Mouse (Mus musculus): ENCODE data around the gene Tex38.

Tex38 gene

DNA sequence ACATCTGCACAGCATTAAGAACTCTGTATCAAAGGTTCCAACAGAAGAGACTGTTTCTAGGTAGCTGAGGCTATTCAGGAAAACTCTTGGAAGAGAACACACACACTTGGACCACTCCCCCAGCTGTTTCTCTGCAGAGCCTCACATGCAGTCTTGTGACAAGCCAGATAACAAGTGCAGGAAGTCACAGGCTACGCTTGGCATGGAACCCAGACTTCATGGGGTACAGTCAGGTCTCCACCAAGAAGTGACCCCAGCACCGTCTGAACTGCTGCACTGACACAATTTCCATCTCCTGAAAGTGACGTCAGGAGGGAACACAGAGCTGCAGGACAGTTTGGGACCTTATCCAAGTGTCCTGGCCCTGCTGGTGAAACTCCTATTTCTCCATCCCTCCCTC lies 41.1 kb upstream of the Tex38 start:
- Histone ChIP-seq H3K27me3 (ENCODE audit: insufficient read depth, low read length) (peaks cover under 1% of the 10 kb centered on the region; the same call in 1 of the 2 replicates), H3K36me3 (ENCODE audit: insufficient read depth, low read length) (peaks cover 9% of the 10 kb centered on the region), H3K4me1 (replicated peaks; ENCODE audit: low read depth, low read length) (peaks cover 40% of the 10 kb centered on the region), H3K9me3 (ENCODE audit: low read length) (no peaks in the 10 kb centered on the region), H3K4me3 (replicated peaks; ENCODE audit: low read length) (no peak overlapping the region)
- TF ChIP-seq NANOG (IDR thresholded peaks at IDR 0.05; ENCODE audit: borderline replicate concordance, low read length) (no peak), CTCF (conservative IDR thresholded peaks at IDR 0.05; ENCODE audit: low read length) (no peak), POU5F1 (IDR thresholded peaks at IDR 0.05; ENCODE audit: borderline replicate concordance, low read length) (no peak)

DNA sequence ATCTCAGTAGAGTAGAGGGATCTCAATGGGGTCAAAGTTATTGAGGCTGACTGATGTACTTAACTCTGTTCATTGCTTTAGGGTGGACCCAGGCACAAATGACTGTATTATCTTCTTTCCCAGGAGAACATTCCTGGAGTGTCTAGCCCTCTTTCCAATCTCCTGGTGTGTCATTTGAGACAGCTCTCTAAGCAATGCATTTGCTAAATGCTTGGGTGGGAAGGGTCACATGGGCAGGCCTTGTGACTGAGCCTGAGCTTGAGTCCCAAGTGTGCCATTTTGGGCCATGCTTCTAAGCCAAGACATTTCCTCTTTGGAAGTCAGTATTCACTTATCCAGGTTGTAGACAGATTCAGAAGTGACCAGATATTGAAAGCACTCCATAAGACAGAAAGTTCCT lies 40.6 kb upstream of the Tex38 start:
- Histone ChIP-seq H3K4me3 (replicated peaks; ENCODE audit: low read length) (no peak overlapping the region), H3K27me3 (ENCODE audit: insufficient read depth, low read length) (no peaks in the 10 kb centered on the region), H3K4me1 (replicated peaks; ENCODE audit: low read depth, low read length) (peaks cover 35% of the 10 kb centered on the region), H3K9me3 (ENCODE audit: low read length) (no peaks in the 10 kb centered on the region), H3K36me3 (ENCODE audit: insufficient read depth, low read length) (peaks cover 13% of the 10 kb centered on the region)
- TF ChIP-seq POU5F1 (IDR thresholded peaks at IDR 0.05; ENCODE audit: borderline replicate concordance, low read length): no peak

DNA sequence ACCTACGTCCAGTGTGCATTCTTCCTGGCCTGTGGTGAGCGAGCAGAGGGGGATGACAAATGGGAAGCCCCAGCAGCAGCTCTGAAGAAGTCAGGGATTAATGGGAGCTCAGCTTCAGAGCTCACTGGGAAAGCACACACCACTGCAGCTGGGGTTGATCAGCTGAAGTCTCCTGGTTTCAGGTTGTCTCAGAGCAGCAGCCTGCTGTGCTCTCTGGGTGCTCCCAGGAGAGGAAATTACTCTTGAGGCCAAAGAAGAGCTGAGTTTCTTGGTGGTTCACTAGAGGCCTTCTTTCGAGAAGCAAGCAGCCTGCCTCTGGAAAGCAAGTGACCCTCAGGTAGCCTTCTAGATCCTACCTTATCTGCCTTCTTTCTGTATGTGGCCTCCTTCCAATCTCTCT lies 40.1 kb upstream of the Tex38 start:
- Histone ChIP-seq H3K36me3 (ENCODE audit: insufficient read depth, low read length) (peaks cover 18% of the 10 kb centered on the region), H3K4me1 (replicated peaks; ENCODE audit: low read depth, low read length) (peaks cover 33% of the 10 kb centered on the region), H3K27me3 (ENCODE audit: insufficient read depth, low read length) (no peaks in the 10 kb centered on the region), H3K4me3 (replicated peaks; ENCODE audit: low read length) (no peak overlapping the region), H3K9me3 (ENCODE audit: low read length) (no peaks in the 10 kb centered on the region)
- TF ChIP-seq NANOG (IDR thresholded peaks at IDR 0.05; ENCODE audit: borderline replicate concordance, low read length) (no peak), POU5F1 (IDR thresholded peaks at IDR 0.05; ENCODE audit: borderline replicate concordance, low read length) (no peak), CTCF (conservative IDR thresholded peaks at IDR 0.05; ENCODE audit: low read length) (no peak)

DNA sequence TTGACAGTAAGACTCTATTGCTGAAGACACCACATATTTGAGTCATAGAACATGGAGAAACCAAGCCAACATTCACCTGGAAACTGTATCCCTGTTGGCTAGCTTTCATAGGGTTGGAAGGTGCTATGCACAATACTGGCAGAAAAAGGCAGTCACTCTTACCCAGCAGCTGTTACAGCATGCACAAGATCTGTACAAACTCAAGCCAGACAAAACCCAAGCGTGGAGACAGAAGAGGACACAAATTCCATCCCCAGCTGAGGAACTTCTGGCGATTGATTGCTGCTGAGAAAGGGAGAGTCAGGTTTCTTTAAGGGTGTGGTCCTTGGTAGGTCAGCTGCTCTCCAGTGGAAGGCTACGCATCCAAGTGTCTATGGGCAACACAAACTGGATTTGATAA lies 39.4 kb upstream of the Tex38 start:
- Histone ChIP-seq H3K36me3 (ENCODE audit: insufficient read depth, low read length) (peaks cover 26% of the 10 kb centered on the region), H3K4me3 (replicated peaks; ENCODE audit: low read length) (no peak overlapping the region), H3K9me3 (ENCODE audit: low read length) (no peaks in the 10 kb centered on the region), H3K27me3 (ENCODE audit: insufficient read depth, low read length) (no peaks in the 10 kb centered on the region), H3K4me1 (replicated peaks; ENCODE audit: low read depth, low read length) (peaks cover 33% of the 10 kb centered on the region)
- no peak for TF ChIP-seq NANOG (IDR thresholded peaks at IDR 0.05; ENCODE audit: borderline replicate concordance, low read length)
- no peak for TF ChIP-seq CTCF (conservative IDR thresholded peaks at IDR 0.05; ENCODE audit: low read length)
- TF ChIP-seq POU5F1 (IDR thresholded peaks at IDR 0.05; ENCODE audit: borderline replicate concordance, low read length): no peak

DNA sequence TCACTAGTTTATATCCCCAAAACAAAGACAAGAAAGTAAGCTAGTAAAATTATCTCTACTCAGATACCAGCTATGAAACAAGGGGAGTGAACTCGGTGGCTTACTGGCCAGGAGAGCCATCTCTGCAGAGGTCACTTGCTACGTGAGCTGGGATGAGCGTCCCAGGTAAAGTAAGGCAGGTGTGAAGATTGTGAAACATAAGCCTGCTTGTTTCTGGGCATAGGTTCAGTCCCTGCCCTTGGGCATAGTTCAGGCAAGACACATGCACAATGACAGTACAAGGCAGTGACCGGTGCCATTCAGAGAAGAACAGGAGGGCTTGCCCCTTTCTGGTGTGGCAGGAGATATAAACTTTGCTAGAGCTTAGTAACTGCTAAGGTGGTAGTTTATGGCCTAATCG lies 34.8 kb upstream of the Tex38 start:
- Histone ChIP-seq H3K9me3 (ENCODE audit: low read length) (no peaks in the 10 kb centered on the region), H3K4me1 (replicated peaks; ENCODE audit: low read depth, low read length) (peaks cover 39% of the 10 kb centered on the region), H3K36me3 (ENCODE audit: insufficient read depth, low read length) (peaks cover 52% of the 10 kb centered on the region), H3K4me3 (replicated peaks; ENCODE audit: low read length) (no peak overlapping the region), H3K27me3 (ENCODE audit: insufficient read depth, low read length) (no peaks in the 10 kb centered on the region)
- TF ChIP-seq CTCF (conservative IDR thresholded peaks at IDR 0.05; ENCODE audit: low read length) (no peak), NANOG (IDR thresholded peaks at IDR 0.05; ENCODE audit: borderline replicate concordance, low read length) (no peak), POU5F1 (IDR thresholded peaks at IDR 0.05; ENCODE audit: borderline replicate concordance, low read length) (no peak)

DNA sequence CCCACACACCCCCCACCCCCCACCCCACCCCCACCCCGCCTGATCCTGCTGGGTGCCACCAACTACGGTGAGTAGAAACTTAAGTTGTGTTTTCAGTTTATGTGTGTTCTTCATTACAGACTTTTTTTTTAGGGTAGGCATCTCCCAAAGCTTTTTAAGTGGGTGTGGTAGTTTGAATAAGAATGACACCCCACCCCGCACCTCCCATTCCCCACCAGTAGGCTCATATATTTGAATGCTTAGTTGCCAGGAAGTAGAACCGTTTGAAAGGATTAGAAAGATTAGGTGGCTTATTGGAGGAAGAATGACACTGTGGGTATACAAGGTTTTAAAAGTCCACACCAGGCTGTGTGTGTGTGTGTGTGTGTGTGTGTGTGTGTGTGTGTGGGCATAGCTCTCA lies 31.5 kb upstream of the Tex38 start:
- Histone ChIP-seq H3K4me1 (replicated peaks; ENCODE audit: low read depth, low read length) (peaks cover 28% of the 10 kb centered on the region), H3K36me3 (ENCODE audit: insufficient read depth, low read length) (peaks cover 50% of the 10 kb centered on the region), H3K27me3 (ENCODE audit: insufficient read depth, low read length) (no peaks in the 10 kb centered on the region), H3K4me3 (replicated peaks; ENCODE audit: low read length) (no peak overlapping the region), H3K9me3 (ENCODE audit: low read length) (no peaks in the 10 kb centered on the region)
- TF ChIP-seq CTCF (conservative IDR thresholded peaks at IDR 0.05; ENCODE audit: low read length): no peak
- no peak for TF ChIP-seq NANOG (IDR thresholded peaks at IDR 0.05; ENCODE audit: borderline replicate concordance, low read length)
- no peak for TF ChIP-seq POU5F1 (IDR thresholded peaks at IDR 0.05; ENCODE audit: borderline replicate concordance, low read length)

DNA sequence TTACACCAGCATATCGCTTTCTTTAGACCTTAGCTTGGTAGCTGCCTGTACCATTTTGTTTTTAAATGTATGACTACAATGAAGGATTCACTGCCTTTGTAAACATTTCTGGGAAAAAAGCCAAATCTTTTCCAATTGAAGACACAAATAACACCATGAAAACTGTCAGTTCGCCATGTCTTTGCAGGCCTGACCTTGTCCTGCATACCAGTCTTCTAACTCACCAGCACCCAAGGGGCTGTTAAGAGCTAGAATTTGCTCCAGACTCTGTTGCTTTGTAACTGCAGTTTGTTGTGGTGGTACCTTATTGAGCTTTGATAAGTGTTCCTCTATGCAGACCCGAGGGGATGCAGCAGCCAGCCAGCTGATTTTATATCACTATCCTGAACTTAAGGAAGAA lies 19.2 kb upstream of the Tex38 start:
- peaks cover 77% of the 10 kb centered on the region for H3K36me3 ChIP-seq (ENCODE audit: insufficient read depth, low read length)
- no peaks in the 10 kb centered on the region for H3K4me1 ChIP-seq (replicated peaks; ENCODE audit: low read depth, low read length)
- no peak overlapping the region for H3K4me3 ChIP-seq (replicated peaks; ENCODE audit: low read length)
- no peaks in the 10 kb centered on the region for H3K27me3 ChIP-seq (ENCODE audit: insufficient read depth, low read length)
- no peaks in the 10 kb centered on the region for H3K9me3 ChIP-seq (ENCODE audit: low read length)
- TF ChIP-seq NANOG (IDR thresholded peaks at IDR 0.05; ENCODE audit: borderline replicate concordance, low read length) (no peak), CTCF (conservative IDR thresholded peaks at IDR 0.05; ENCODE audit: low read length) (no peak), POU5F1 (IDR thresholded peaks at IDR 0.05; ENCODE audit: borderline replicate concordance, low read length) (no peak)

DNA sequence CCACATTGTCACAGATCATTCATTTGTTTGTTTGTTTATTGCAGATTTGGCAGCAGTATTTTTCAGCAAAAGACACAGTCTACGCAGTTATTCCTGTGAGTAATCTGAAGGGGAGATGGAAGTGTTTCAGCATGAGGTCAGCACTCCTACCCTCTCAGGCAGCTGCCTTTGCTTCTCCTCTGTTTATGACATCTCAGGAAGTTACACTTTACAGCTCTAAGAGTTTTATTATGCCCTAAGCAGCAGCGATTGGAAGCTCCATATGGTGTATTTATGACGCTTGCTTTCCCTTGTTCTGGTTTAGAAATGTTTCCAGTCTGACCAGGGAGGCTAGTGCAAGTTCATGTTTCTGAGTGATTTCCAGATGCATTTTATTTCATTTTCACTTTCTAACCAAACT lies 14.5 kb upstream of the Tex38 start:
- Histone ChIP-seq H3K4me3 (replicated peaks; ENCODE audit: low read length) (no peak overlapping the region), H3K27me3 (ENCODE audit: insufficient read depth, low read length) (no peaks in the 10 kb centered on the region), H3K36me3 (ENCODE audit: insufficient read depth, low read length) (peaks cover 90% of the 10 kb centered on the region), H3K4me1 (replicated peaks; ENCODE audit: low read depth, low read length) (no peaks in the 10 kb centered on the region), H3K9me3 (ENCODE audit: low read length) (no peaks in the 10 kb centered on the region)
- TF ChIP-seq NANOG (IDR thresholded peaks at IDR 0.05; ENCODE audit: borderline replicate concordance, low read length) (no peak), POU5F1 (IDR thresholded peaks at IDR 0.05; ENCODE audit: borderline replicate concordance, low read length) (no peak), CTCF (conservative IDR thresholded peaks at IDR 0.05; ENCODE audit: low read length) (no peak)

DNA sequence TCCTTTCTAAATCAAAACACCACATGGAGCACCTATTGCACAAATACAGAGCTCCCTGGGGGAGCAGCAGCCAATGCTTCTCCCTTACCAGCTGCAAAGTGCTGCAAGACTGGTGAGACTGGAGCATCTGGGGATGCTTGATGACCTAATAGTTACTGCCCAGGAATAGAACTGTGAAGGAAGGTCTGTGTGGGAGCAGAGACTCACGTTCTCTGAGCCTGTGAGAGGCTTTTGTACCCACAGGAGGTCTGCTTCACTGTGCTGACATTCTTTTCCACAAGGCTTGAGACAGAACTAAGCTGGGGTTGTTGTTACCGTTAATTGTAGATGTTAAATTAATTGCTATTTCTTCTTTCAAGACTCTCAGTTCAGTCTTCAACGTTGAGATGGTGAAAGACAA lies 10.0 kb upstream of the Tex38 start:
- H3K4me1 ChIP-seq (replicated peaks; ENCODE audit: low read depth, low read length): peaks cover 4% of the 10 kb centered on the region
- TF ChIP-seq CTCF (conservative IDR thresholded peaks at IDR 0.05; ENCODE audit: low read length) (no peak), POU5F1 (IDR thresholded peaks at IDR 0.05; ENCODE audit: borderline replicate concordance, low read length) (no peak), NANOG (IDR thresholded peaks at IDR 0.05; ENCODE audit: borderline replicate concordance, low read length) (no peak)
- no peaks in the 10 kb centered on the region for H3K27me3 ChIP-seq (ENCODE audit: insufficient read depth, low read length)
- no peak overlapping the region for H3K4me3 ChIP-seq (replicated peaks; ENCODE audit: low read length)
- H3K36me3 ChIP-seq (ENCODE audit: insufficient read depth, low read length): peaks cover 87% of the 10 kb centered on the region
- H3K9me3 ChIP-seq (ENCODE audit: low read length): no peaks in the 10 kb centered on the region
